Mouse (Mus musculus) heart, embryonic 14.5 days (tissue): ENCODE measurements around the gene F930015N05Rik. TPM values are rescaled to one million over a fixed set of nuclear protein-coding genes. Genes with fewer than 3 reads are reported as not detected.

Experiments
- ATAC-seq: fragments of 200-750 bp; cut with Nextera tagmentation; 2 replicates; pipeline ENCODE4 v1.8.0; 2017; ENCODE audit warnings: low read depth, moderate TSS enrichment; ENCODE audit not compliant: insufficient number of reproducible peaks, insufficient read depth, low FRiP score
- H3K27ac ChIP-seq, 2 experiments: fragments of 200-500 bp in 1 of 2; fragments of 300-500 bp in 1 of 2; sonication (generic) in 1 of 2; replicated peaks in 1 of 2; 2 replicates each; pipeline ENCODE4 v1.5.1; 2012 to 2014; ENCODE audit warnings: low read depth in 2 of 2, low read length in 2 of 2, control low read depth in 1 of 2, mild to moderate bottlenecking in 1 of 2, mixed read lengths in 1 of 2; ENCODE audit not compliant: control insufficient read depth in 1 of 2, insufficient read depth in 1 of 2
- H3K27me3 ChIP-seq: fragments of 300-500 bp; sonication (generic); 2 replicates; pipeline ENCODE4 v1.6.1; 2014; ENCODE audit warnings: mild to moderate bottlenecking, low read length, control low read depth; ENCODE audit not compliant: control insufficient read depth, insufficient read depth
- H3K36me3 ChIP-seq: fragments of 300-500 bp; sonication (generic); 2 replicates; pipeline ENCODE4 v1.6.1; 2014; ENCODE audit warnings: mild to moderate bottlenecking, control low read depth, low read length, mixed read lengths; ENCODE audit not compliant: control insufficient read depth, insufficient read depth
- H3K4me1 ChIP-seq, 2 experiments: fragments of 200-500 bp in 1 of 2; fragments of 300-500 bp in 1 of 2; sonication (generic) in 1 of 2; 2 replicates each; pipeline ENCODE4 v1.6.1; 2012 to 2014; ENCODE audit warnings: low read length in 2 of 2, control low read depth in 1 of 2, mixed read lengths in 1 of 2; ENCODE audit not compliant: control insufficient read depth in 2 of 2, insufficient read depth in 2 of 2
- H3K4me2 ChIP-seq: fragments of 300-500 bp; sonication (generic); 2 replicates; pipeline ENCODE4 v1.6.1; 2014; ENCODE audit warnings: mild to moderate bottlenecking, low read length
- H3K4me3 ChIP-seq, 2 experiments: fragments of 200-500 bp in 1 of 2; fragments of 300-500 bp in 1 of 2; sonication (generic) in 1 of 2; 2 replicates each; pipeline ENCODE4 v1.5.1; 2012 to 2014; ENCODE audit warnings: low read length in 2 of 2, mild to moderate bottlenecking in 2 of 2, control low read depth in 1 of 2, low read depth in 1 of 2, moderate library complexity in 1 of 2; ENCODE audit not compliant: control insufficient read depth in 1 of 2, insufficient read depth in 1 of 2
- H3K9ac ChIP-seq: fragments of 300-500 bp; sonication (generic); 2 replicates; pipeline ENCODE4 v1.6.1; 2014; ENCODE audit warnings: mild to moderate bottlenecking, low read length
- H3K9me3 ChIP-seq: fragments of 300-500 bp; sonication (generic); 2 replicates; pipeline ENCODE4 v1.6.1; 2016; ENCODE audit warnings: low read length, control low read depth; ENCODE audit not compliant: control insufficient read depth
- WGBS: fragments of 180-500 bp; shearing (Covaris S2); extraction: QIAGEN DNeasy Blood & Tissue Kit; methylation state at CpG from one replicate; pipeline ENCODE4 v1.1.7; 2014; 5-methylcytosine and 5-hydroxymethylcytosine counted together
- polyA plus RNA-seq: library from polyadenylated mRNA; unstranded; fragments of >200 nt; fragmentation: Nextera tagmentation; extraction: Ambion mirVana; gene quantifications from 2 replicates; pipeline ENCODE4 v1.2.1, GENCODE M21; 2014

F930015N05Rik gene
- polyA plus RNA-seq, 1 experiment from 2014 or later: 0.54 TPM

- Histone ChIP-seq H3K4me2 (no peak overlapping the region), H3K36me3 (no peaks in the 10 kb centered on the region), H3K9ac (no peak overlapping the region), H3K27me3 (peaks cover 45% of the 10 kb centered on the region), H3K4me3 (no peak overlapping the region), H3K27ac (no peak overlapping the region), H3K9me3 (no peaks in the 10 kb centered on the region), H3K4me1 (peaks cover 0 to 2% of the 10 kb centered on the region in 2 experiments; a peak in 1 of 4 replicates)
- WGBS: 46% methylated on average over 3 of the region's 3 CpGs
- ATAC-seq: no peak
Measured at GRCm38 (mm10) chr11:64442701-64443100, 6.2 kb upstream of the F930015N05Rik start.

GRCm38 (mm10) chr11:64442119-64442518 lies 5.7 kb upstream of the F930015N05Rik start:
- Histone ChIP-seq H3K4me2 (peak overlapping the region; percentile 55), H3K9ac (no peak overlapping the region), H3K27me3 (peaks cover 51% of the 10 kb centered on the region), H3K36me3 (no peaks in the 10 kb centered on the region), H3K4me1 (peaks cover 0 to 2% of the 10 kb centered on the region in 2 experiments; a peak in 1 of 4 replicates), H3K9me3 (no peaks in the 10 kb centered on the region), H3K27ac (no peak overlapping the region), H3K4me3 (peak overlapping the region in 1 of 2 experiments; percentile 14; a peak in 1 of 4 replicates)
- no peak for ATAC-seq
- 27% methylated on average over 8 of the region's 8 CpGs for WGBS

- peaks cover 56% of the 10 kb centered on the region for H3K27me3 ChIP-seq
- H3K4me2 ChIP-seq: no peak overlapping the region
- no peak overlapping the region for H3K9ac ChIP-seq
- no peak overlapping the region for H3K27ac ChIP-seq
- no peak overlapping the region for H3K4me3 ChIP-seq
- WGBS: 27% methylated on average over 3 of the region's 3 CpGs
- ATAC-seq: no peak
- no peaks in the 10 kb centered on the region for H3K36me3 ChIP-seq
- H3K4me1 ChIP-seq: peaks cover 4 to 8% of the 10 kb centered on the region in 2 experiments; a peak in 3 of 4 replicates
- no peaks in the 10 kb centered on the region for H3K9me3 ChIP-seq
Measured at GRCm38 (mm10) chr11:64438909-64439308, 2.5 kb upstream of the F930015N05Rik start.

- WGBS: 68% methylated on average over 3 of the region's 3 CpGs
- Histone ChIP-seq H3K4me1 (peaks cover 4 to 8% of the 10 kb centered on the region in 2 experiments; a peak in 3 of 4 replicates), H3K27me3 (peaks cover 47% of the 10 kb centered on the region), H3K27ac (no peak overlapping the region), H3K9me3 (no peaks in the 10 kb centered on the region), H3K36me3 (no peaks in the 10 kb centered on the region), H3K4me3 (no peak overlapping the region), H3K4me2 (no peak overlapping the region), H3K9ac (no peak overlapping the region)
- ATAC-seq: no peak
Measured at GRCm38 (mm10) chr11:64437721-64438120, 1.3 kb upstream of the F930015N05Rik start.

DNA sequence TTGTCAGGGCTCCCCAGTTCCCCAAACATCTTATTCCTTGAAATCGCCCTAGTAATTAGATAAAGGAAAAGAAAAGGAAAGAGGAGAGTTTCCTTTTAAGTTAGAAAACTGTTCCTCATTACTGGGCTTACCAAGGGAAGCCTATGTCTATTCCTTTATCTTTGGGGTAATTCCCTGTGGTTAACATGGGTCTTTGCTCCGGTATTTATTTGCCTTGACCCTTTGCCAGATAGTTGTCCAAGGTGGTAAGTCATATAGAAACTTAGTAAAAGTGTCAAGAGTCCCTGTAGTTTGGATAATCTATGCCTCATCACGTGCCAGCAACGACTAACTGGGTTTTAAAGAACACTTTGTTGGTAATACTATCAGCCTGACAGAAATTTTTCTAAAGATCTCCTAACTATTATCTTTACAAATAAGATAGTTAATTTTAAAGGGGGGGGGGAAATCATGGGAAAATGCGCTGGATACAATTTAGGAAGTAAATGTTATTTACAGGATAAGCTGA lies 392 bp upstream of the F930015N05Rik start:
- Histone ChIP-seq H3K4me1 (peaks cover 2 to 8% of the 10 kb centered on the region in 2 experiments; a peak in 3 of 4 replicates), H3K27ac (no peak overlapping the region), H3K36me3 (no peaks in the 10 kb centered on the region), H3K27me3 (peaks cover 46% of the 10 kb centered on the region), H3K9me3 (no peaks in the 10 kb centered on the region), H3K4me2 (peak overlapping the region; percentile 84), H3K9ac (0 out of 2 replicates have a peak overlapping the region, but pooled peaks have one; percentile 64), H3K4me3 (peak overlapping the region; percentile 54)
- ATAC-seq: no peak
- 30% methylated on average over 5 of the region's 5 CpGs for WGBS

DNA sequence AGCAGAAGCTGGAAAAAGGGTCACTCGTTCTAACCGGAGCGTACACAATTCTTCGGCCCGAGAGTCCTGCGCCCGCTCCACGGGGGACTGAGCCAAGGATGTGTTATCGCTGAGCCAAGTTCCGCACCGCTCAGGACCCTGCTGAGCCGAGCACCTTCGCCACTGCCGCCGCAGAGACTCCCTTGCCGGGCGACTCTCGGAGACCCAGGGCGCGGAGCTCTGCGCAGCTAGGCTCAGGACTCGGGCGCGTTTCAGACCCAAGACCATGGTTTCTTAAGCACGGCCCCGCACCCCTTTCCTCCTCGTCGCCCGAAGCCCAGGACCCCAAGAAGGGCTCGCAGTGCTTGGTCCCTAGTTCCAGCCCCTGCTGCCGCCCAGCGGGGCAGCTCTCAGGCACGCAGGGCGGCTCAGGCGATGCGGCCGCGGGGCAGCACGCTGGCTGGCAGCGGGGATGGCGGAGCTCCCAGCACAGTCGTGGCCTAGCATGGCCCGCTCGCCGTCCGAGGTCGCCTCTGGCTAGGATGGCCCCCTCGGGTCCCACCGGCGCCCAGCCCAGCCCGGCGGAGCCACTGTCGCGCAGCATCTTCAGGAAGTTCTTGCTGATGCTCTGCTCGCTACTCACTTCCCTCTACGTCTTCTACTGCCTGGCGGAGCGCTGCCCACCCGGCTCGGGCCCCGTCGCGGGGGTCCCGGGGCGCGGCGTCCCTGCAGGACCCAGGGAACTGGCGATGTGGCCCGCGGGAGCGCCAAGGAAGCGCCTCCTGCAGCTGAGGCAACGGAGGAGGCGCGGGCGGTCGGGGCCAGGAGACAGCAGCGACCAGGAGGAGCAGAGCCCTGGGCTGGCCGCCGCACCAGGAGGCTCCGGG lies 674 bp downstream of the F930015N05Rik start:
- H3K27me3 ChIP-seq: peaks cover 44% of the 10 kb centered on the region
- under 1% methylated on average over 80 of the region's 81 CpGs for WGBS
- peaks cover 2 to 8% of the 10 kb centered on the region in 2 experiments; a peak in 2 of 4 replicates for H3K4me1 ChIP-seq
- peak; percentile 56; the same call in 1 of the 2 replicates for ATAC-seq
- no peak overlapping the region for H3K27ac ChIP-seq
- H3K36me3 ChIP-seq: no peaks in the 10 kb centered on the region
- H3K4me3 ChIP-seq: peak overlapping the region; percentile 54
- peak overlapping the region; percentile 84 for H3K4me2 ChIP-seq
- H3K9ac ChIP-seq: peak overlapping the region; percentile 64
- no peaks in the 10 kb centered on the region for H3K9me3 ChIP-seq

- Histone ChIP-seq H3K4me1 (peaks cover 2 to 8% of the 10 kb centered on the region in 2 experiments; a peak in 2 of 4 replicates), H3K27ac (no peak within 1 kb of the TSS), H3K27me3 (peaks cover 35% of the 10 kb centered on the region), H3K9me3 (no peaks in the 10 kb centered on the region), H3K9ac (peak within 1 kb of the TSS; percentile 64), H3K36me3 (no peaks in the 10 kb centered on the region), H3K4me2 (peak within 1 kb of the TSS; percentile 84), H3K4me3 (peak within 1 kb of the TSS; percentile 54)
- peak; percentile 76 for ATAC-seq
- under 1% methylated on average over 28 of the region's 36 CpGs for WGBS
Measured at GRCm38 (mm10) chr11:64434611-64435545, 1.6 kb downstream of the F930015N05Rik start, which contains the start of gene Hs3st3a1. Gene Hs3st3a1, plus strand, starts transcription at chr11:64435332.
